Mouse (Mus musculus) hindbrain, embryonic 10.5 days (tissue): ENCODE measurements around the gene Kif28. TPM values are rescaled to one million over a fixed set of nuclear protein-coding genes. Genes with fewer than 3 reads are reported as not detected.
"Not testable (repeated sequence)": the region's sequence is repeated elsewhere in the genome, so short reads cannot be mapped to it uniquely, and the experiment has no call there.

Source experiments
- DNase-seq: peaks from one replicate; pipeline ENCODE4 v3.0.0-alpha.2; 2017; ENCODE audit warnings: low spot score
- H3K27ac ChIP-seq: fragments of 300-500 bp; sonication (generic); 2 replicates; pipeline ENCODE4 v1.5.1; 2016; ENCODE audit warnings: mild to moderate bottlenecking, moderate library complexity
- H3K27me3 ChIP-seq: fragments of 300-500 bp; sonication (generic); 2 replicates; pipeline ENCODE4 v1.6.1; 2016; ENCODE audit warnings: mild to moderate bottlenecking; ENCODE audit not compliant: poor library complexity, insufficient read depth, severe bottlenecking
- H3K36me3 ChIP-seq: fragments of 300-500 bp; sonication (generic); 2 replicates; pipeline ENCODE4 v1.6.1; 2016; ENCODE audit warnings: mild to moderate bottlenecking, moderate library complexity
- H3K4me1 ChIP-seq: fragments of 300-500 bp; sonication (generic); replicated peaks from 2 replicates; pipeline ENCODE4 v1.6.1; 2016; ENCODE audit warnings: mild to moderate bottlenecking
- H3K4me3 ChIP-seq: fragments of 300-500 bp; sonication (generic); 2 replicates; pipeline ENCODE4 v1.5.1; 2016; ENCODE audit warnings: mild to moderate bottlenecking, moderate library complexity
- H3K9me3 ChIP-seq: fragments of 300-500 bp; sonication (generic); 2 replicates; pipeline ENCODE4 v1.6.1; 2016; ENCODE audit warnings: mild to moderate bottlenecking, moderate library complexity
- WGBS: fragments of 180-500 bp; shearing (Covaris S2); methylation state at CpG from one replicate; pipeline ENCODE4 v1.1.7; 2016; 5-methylcytosine and 5-hydroxymethylcytosine counted together
- polyA plus RNA-seq: library from polyadenylated mRNA; unstranded; fragments of >200 nt; fragmentation: Nextera tagmentation; extraction: Ambion mirVana; gene quantifications from 2 replicates; pipeline ENCODE4 v1.2.1, GENCODE M21; 2016

Gene Kif28
- polyA plus RNA-seq, 1 experiment from 2014 or later, result not detected

- DNase-seq, result no peak
- Histone ChIP-seq H3K27ac (no peak overlapping the region), H3K4me1 (no peaks in the 10 kb centered on the region), H3K27me3 (no peaks in the 10 kb centered on the region), H3K36me3 (no peaks in the 10 kb centered on the region), H3K4me3 (no peak overlapping the region), H3K9me3 (peaks cover 5% of the 10 kb centered on the region; the same call in 1 of the 2 replicates)
- 88% methylated on average over 3 of the region's 3 CpGs for WGBS
Observed at GRCm38 (mm10) chr1:179731391-179731790, 13.7 kb downstream of the Kif28 start.

DNA sequence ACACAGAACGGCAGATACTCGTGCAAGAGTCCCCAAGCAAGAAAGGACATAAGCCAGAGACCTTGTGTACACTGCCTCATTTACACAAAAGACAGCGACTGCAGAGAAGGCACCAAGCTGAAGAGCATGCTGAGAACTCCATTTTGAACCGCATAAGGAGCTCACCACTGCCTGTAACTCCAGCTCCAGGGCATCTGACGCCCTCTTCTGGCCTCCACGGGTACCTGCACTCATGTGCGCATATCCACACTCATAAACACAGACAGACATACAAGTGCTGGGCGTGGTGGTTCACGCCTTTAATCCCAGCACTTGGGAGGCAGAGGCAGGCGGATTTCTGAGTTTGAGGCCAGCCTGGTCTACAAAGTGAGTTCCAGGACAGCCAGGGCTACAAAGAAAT, 16.4 kb downstream of the Kif28 start:
- Histone ChIP-seq H3K27me3 (no peaks in the 10 kb centered on the region), H3K27ac (no peak overlapping the region), H3K9me3 (peaks cover 5% of the 10 kb centered on the region; the same call in 1 of the 2 replicates), H3K36me3 (no peaks in the 10 kb centered on the region), H3K4me1 (no peaks in the 10 kb centered on the region), H3K4me3 (no peak overlapping the region)
- WGBS, result 88% methylated on average over 10 of the region's 10 CpGs
- DNase-seq, result no peak

DNA sequence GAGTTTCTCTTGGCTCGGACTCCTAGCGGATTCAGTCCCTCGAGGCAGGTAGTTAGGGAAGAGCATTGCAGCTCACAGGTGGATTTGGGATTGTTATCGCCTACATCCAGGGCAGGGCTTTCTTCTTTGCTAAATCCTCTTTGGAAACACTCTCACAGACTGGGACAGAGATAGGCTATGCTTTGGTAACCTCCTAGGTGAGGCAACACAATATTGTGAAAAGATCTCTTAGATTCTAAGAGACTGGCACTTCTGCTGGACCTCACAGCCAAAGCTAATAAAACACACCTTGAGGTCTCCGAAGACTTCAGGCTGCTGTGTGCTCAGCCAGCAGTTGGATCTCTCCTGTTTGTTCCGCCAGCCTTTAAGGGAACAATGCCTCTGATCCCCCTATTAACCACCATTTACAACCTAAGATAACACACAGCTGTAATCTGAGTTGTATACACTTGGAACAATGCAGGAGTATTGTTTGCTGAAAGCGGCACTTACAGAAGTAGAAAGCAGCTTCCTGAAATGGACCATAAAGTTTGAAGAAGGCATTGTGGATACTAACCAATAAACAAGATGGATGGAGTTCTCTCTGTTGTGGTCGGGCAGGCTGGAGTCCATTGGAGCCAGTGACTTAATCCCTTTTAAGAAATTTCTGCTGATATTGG, 22.1 kb downstream of the Kif28 start:
- Histone ChIP-seq H3K27ac (no peak overlapping the region), H3K27me3 (no peaks in the 10 kb centered on the region), H3K36me3 (no peaks in the 10 kb centered on the region), H3K9me3 (no peaks in the 10 kb centered on the region), H3K4me3 (no peak overlapping the region), H3K4me1 (no peaks in the 10 kb centered on the region)
- WGBS, result 88% methylated on average over 8 of the region's 8 CpGs
- no peak for DNase-seq

GRCm38 (mm10) chr1:179715786-179716185, 29.3 kb downstream of the Kif28 start:
- WGBS, result 91% methylated on average over 4 of the region's 4 CpGs
- DNase-seq, result no peak

DNA sequence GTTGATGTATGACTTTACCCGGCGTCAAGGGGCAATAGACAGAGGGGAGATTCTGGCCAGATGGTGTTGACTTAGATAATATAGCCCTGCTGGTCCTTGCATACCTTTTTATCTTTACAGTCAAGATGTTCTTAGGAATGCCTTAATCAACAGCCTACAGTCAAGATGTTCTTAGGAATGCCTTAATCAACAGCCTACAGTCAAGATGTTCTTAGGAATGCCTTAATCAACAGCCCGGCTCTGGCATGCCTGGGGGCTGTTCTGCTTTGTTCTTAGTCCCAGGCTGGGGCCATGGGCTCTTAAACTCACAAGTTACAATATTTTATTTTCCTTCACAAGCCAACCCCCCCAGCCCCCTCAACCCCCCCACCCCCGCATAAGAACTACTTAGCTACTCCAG, 29.8 kb downstream of the Kif28 start:
- H3K4me1 ChIP-seq, H3K27ac ChIP-seq, H3K36me3 ChIP-seq, DNase-seq, H3K27me3 ChIP-seq, H3K4me3 ChIP-seq, H3K9me3 ChIP-seq: not testable (repeated sequence)
- 96% methylated on average over 4 of the region's 4 CpGs for whole genome bisulfite sequencing

More at GRCm38 (mm10) chr1:179715786-179716185, 29.3 kb downstream of the Kif28 start:
- H3K27ac ChIP-seq, result no peak overlapping the region
- H3K4me1 ChIP-seq, result no peaks in the 10 kb centered on the region
- no peaks in the 10 kb centered on the region for H3K27me3 ChIP-seq
- no peaks in the 10 kb centered on the region for H3K36me3 ChIP-seq
- peaks cover 8% of the 10 kb centered on the region; the same call in 1 of the 2 replicates for H3K9me3 ChIP-seq
- no peak overlapping the region for H3K4me3 ChIP-seq

- 87% methylated on average over 3 of the region's 3 CpGs for WGBS
- no peak overlapping the region for H3K27ac ChIP-seq
- peaks cover 8% of the 10 kb centered on the region; the same call in 1 of the 2 replicates for H3K9me3 ChIP-seq
- no peak overlapping the region for H3K4me3 ChIP-seq
- no peaks in the 10 kb centered on the region for H3K27me3 ChIP-seq
- no peak for DNase-seq
- no peaks in the 10 kb centered on the region for H3K4me1 ChIP-seq
- no peaks in the 10 kb centered on the region for H3K36me3 ChIP-seq
Observed at GRCm38 (mm10) chr1:179713367-179713766, 31.7 kb downstream of the Kif28 start.

DNA sequence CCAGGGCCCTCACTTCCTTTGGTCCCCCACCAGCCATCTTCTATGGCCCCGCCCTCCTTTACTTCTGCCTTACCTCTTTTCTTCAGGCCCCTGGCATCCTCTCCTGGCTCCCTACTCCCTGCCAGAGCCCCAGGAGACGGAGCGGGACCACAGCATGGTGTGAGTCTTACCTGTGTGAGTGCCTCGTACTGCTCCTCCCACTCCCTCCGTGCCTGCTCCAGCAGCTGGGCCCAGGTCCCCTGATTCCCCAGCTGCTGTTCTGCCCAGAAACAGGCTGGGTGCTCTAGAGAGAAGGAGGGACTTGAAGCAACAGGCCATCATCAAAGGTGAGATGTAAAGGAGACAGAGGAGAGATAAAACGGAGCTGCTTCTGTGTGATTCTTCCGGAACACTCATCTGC, 32.4 kb downstream of the Kif28 start:
- 88% methylated on average over 7 of the region's 7 CpGs for WGBS
- Histone ChIP-seq H3K9me3 (peaks cover 8% of the 10 kb centered on the region; the same call in 1 of the 2 replicates), H3K4me1 (no peaks in the 10 kb centered on the region), H3K4me3 (no peak overlapping the region), H3K36me3 (no peaks in the 10 kb centered on the region), H3K27me3 (no peaks in the 10 kb centered on the region), H3K27ac (no peak overlapping the region)
- no peak for DNase-seq

GRCm38 (mm10) chr1:179710739-179711138, 34.3 kb downstream of the Kif28 start:
- 88% methylated on average over 5 of the region's 5 CpGs for WGBS
- no peaks in the 10 kb centered on the region for H3K36me3 ChIP-seq
- H3K27me3 ChIP-seq, result no peaks in the 10 kb centered on the region
- peaks cover 8% of the 10 kb centered on the region; the same call in 1 of the 2 replicates for H3K9me3 ChIP-seq
- DNase-seq, result no peak
- no peak overlapping the region for H3K4me3 ChIP-seq
- no peak overlapping the region for H3K27ac ChIP-seq
- no peaks in the 10 kb centered on the region for H3K4me1 ChIP-seq

- Histone ChIP-seq H3K27ac (no peak overlapping the region), H3K4me3 (no peak overlapping the region), H3K4me1 (no peaks in the 10 kb centered on the region), H3K36me3 (no peaks in the 10 kb centered on the region), H3K9me3 (peaks cover 3% of the 10 kb centered on the region; the same call in 1 of the 2 replicates), H3K27me3 (no peaks in the 10 kb centered on the region)
- DNase-seq, result no peak
- WGBS, result 87% methylated on average over 6 of the region's 6 CpGs
Observed at GRCm38 (mm10) chr1:179709390-179709789, 35.7 kb downstream of the Kif28 start.

DNA sequence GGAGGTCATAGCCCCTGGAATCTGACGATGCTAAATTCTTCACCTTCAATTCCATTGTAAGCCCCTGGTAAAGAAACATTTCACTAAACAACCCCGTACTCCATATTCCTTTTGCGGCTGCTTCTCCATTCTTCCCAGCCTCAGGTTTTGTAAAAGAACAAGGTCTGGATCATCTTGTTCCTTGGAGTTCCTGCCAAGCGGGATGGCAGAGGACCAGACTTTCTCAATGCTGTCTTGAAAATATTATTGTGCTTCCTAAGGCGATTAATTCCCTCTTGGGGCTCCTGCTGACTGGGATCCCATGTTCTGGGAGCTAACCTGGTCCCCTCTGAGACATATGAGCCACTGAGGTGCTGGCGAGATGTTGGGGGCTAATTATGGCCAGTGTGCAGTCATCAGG, 39.9 kb downstream of the Kif28 start:
- DNase-seq, result no peak
- Histone ChIP-seq H3K4me3 (no peak overlapping the region), H3K9me3 (no peaks in the 10 kb centered on the region), H3K36me3 (no peaks in the 10 kb centered on the region), H3K27ac (no peak overlapping the region), H3K4me1 (no peaks in the 10 kb centered on the region), H3K27me3 (no peaks in the 10 kb centered on the region)
- 88% methylated on average over 6 of the region's 6 CpGs for WGBS

- H3K27me3 ChIP-seq, result no peaks in the 10 kb centered on the region
- H3K27ac ChIP-seq, result no peak overlapping the region
- no peaks in the 10 kb centered on the region for H3K9me3 ChIP-seq
- H3K36me3 ChIP-seq, result no peaks in the 10 kb centered on the region
- no peak for DNase-seq
- no peaks in the 10 kb centered on the region for H3K4me1 ChIP-seq
- whole genome bisulfite sequencing, result 83% methylated on average over 3 of the region's 3 CpGs
- no peak overlapping the region for H3K4me3 ChIP-seq
Observed at GRCm38 (mm10) chr1:179704150-179704549, 40.9 kb downstream of the Kif28 start.

DNA sequence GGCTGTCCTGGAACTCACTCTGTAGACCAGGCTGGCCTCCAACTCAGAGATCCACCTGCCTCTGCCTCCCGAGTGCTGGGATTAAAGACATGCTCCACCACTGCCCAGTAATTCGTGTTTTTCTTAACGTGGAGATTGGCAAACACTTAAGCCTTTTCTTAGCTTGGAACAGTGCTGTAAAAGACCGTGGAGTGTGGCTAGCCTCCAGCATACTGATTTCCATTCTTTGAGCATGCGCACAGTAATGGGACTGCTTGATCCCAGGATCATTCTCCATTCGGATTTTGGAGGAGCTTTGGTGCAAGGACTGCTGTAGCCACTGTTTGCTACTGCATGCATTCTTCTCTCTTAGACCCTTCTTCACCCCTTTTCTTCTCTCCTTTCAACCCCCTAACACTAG, 55.6 kb downstream of the Kif28 start:
- no peaks in the 10 kb centered on the region for H3K27me3 ChIP-seq
- H3K27ac ChIP-seq, result no peak overlapping the region
- no peaks in the 10 kb centered on the region for H3K9me3 ChIP-seq
- peaks cover 43% of the 10 kb centered on the region for H3K36me3 ChIP-seq
- H3K4me1 ChIP-seq, result no peaks in the 10 kb centered on the region
- H3K4me3 ChIP-seq, result no peak overlapping the region
- 83% methylated on average over 6 of the region's 6 CpGs for WGBS
- DNase-seq, result no peak

DNA sequence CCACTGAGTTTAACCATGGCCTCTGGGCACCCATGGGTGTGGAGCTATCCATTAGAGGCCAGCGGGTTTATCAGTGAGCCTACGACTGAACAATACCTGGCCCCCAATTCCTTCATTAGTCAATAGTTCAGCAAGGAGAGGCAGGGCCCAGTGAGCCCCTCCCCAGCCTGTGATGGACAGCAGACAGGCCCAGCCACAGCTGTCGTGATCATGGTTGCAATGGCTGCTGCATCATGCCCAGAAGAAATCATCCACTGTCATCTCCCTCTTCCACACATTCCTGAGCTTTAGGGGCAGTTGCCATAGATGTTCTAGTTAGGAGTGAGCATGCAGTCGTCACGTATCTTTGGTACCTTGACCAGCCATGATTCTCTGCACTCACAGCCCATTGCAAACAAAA, 56.2 kb downstream of the Kif28 start:
- Histone ChIP-seq H3K27me3 (no peaks in the 10 kb centered on the region), H3K27ac (no peak overlapping the region), H3K4me1 (no peaks in the 10 kb centered on the region), H3K4me3 (no peak overlapping the region), H3K9me3 (no peaks in the 10 kb centered on the region), H3K36me3 (peaks cover 47% of the 10 kb centered on the region)
- DNase-seq, result no peak
- 81% methylated on average over 5 of the region's 5 CpGs for WGBS

GRCm38 (mm10) chr1:179688415-179688814, 56.7 kb downstream of the Kif28 start:
- Histone ChIP-seq H3K4me1 (no peaks in the 10 kb centered on the region), H3K4me3 (no peak overlapping the region), H3K27ac (no peak overlapping the region), H3K9me3 (no peaks in the 10 kb centered on the region), H3K27me3 (no peaks in the 10 kb centered on the region), H3K36me3 (peaks cover 52% of the 10 kb centered on the region)
- no peak for DNase-seq
- WGBS, result 87% methylated on average over 6 of the region's 6 CpGs
